Mouse (Mus musculus) limb, embryonic 14.5 days (tissue): ENCODE data around the gene Itpkb. TPM values are rescaled to one million over a fixed set of nuclear protein-coding genes. Genes with fewer than 3 reads are reported as not detected.

Source experiments
- ATAC-seq: fragments of 200-750 bp; cut with Nextera tagmentation; 2 replicates; pipeline ENCODE4 v1.8.0; 2017; ENCODE audit warnings: low read depth, moderate number of reproducible peaks, moderate TSS enrichment; ENCODE audit not compliant: low FRiP score
- DNase-seq: peaks from one replicate; pipeline ENCODE4 v3.0.0-alpha.2; 2015; ENCODE audit warnings: low spot score
- H3K27ac ChIP-seq: fragments of 300-500 bp; sonication (generic); replicated peaks from 2 replicates; pipeline ENCODE4 v1.5.1; 2014; ENCODE audit warnings: low read depth, mild to moderate bottlenecking, low read length, moderate library complexity, mixed read lengths
- H3K27me3 ChIP-seq: fragments of 300-500 bp; sonication (generic); 2 replicates; pipeline ENCODE4 v1.6.1; 2014; ENCODE audit warnings: low read length, mixed read lengths; ENCODE audit not compliant: control insufficient read depth, insufficient read depth
- H3K36me3 ChIP-seq: fragments of 300-500 bp; sonication (generic); 2 replicates; pipeline ENCODE4 v1.6.1; 2014; ENCODE audit warnings: mild to moderate bottlenecking, low read length, moderate library complexity, mixed read lengths; ENCODE audit not compliant: control insufficient read depth, insufficient read depth
- H3K4me1 ChIP-seq: fragments of 300-500 bp; sonication (generic); 2 replicates; pipeline ENCODE4 v1.6.1; 2014; ENCODE audit warnings: antibody characterized with exemption, low read length, mixed read lengths; ENCODE audit not compliant: control insufficient read depth, insufficient read depth
- H3K4me2 ChIP-seq: fragments of 300-500 bp; sonication (generic); replicated peaks from 2 replicates; pipeline ENCODE4 v1.6.1; 2014; ENCODE audit warnings: low read depth, mild to moderate bottlenecking, low read length, moderate library complexity; ENCODE audit not compliant: severe bottlenecking
- H3K4me3 ChIP-seq: fragments of 300-500 bp; sonication (generic); replicated peaks from 2 replicates; pipeline ENCODE4 v1.5.1; 2014; ENCODE audit warnings: low read length
- H3K9ac ChIP-seq: fragments of 300-500 bp; sonication (generic); 2 replicates; pipeline ENCODE4 v1.6.1; 2014; ENCODE audit warnings: mild to moderate bottlenecking, low read depth, low read length, moderate library complexity; ENCODE audit not compliant: severe bottlenecking
- H3K9me3 ChIP-seq: fragments of 300-500 bp; sonication (generic); 2 replicates; pipeline ENCODE4 v1.6.1; 2016; ENCODE audit warnings: low read length; ENCODE audit not compliant: control insufficient read depth
- POLR2A ChIP-seq: fragments of 200-500 bp; IDR thresholded peaks from 2 replicates; pipeline ENCODE4 v1.8.0; 2012; ENCODE audit warnings: inconsistent platforms, mild to moderate bottlenecking, moderate library complexity, borderline replicate concordance; ENCODE audit not compliant: insufficient read depth, insufficient read length; ENCODE audit errors: extremely low read depth
- WGBS: fragments of 180-500 bp; shearing (Covaris S2); extraction: QIAGEN DNeasy Blood & Tissue Kit; methylation state at CpG from one replicate; pipeline ENCODE4 v1.1.7; 2014; 5-methylcytosine and 5-hydroxymethylcytosine counted together
- polyA plus RNA-seq, 2 experiments: library from polyadenylated mRNA; depleted of rRNA in 1 of 2; stranded (reverse) in 1 of 2; unstranded in 1 of 2; fragments of >200 nt; fragmentation: Nextera tagmentation in 1 of 2; extraction: Ambion mirVana in 1 of 2; gene quantifications; 2 replicates each; pipeline versions ENCODE4 v1.2.1 to v1.2.3; 2012 to 2014

Itpkb gene
- polyA plus RNA-seq, 2 experiments: 8.4 to 16.2 TPM

- no peak overlapping the region for H3K4me3 ChIP-seq
- H3K4me2 ChIP-seq: peak overlapping the region; percentile 28; the same call in 1 of the 2 replicates
- peak overlapping the region; percentile 2; the same call in 1 of the 2 replicates for H3K9ac ChIP-seq
- H3K27ac ChIP-seq: peak overlapping the region; percentile 90
- no peak for TF ChIP-seq POLR2A
- ATAC-seq (peak; percentile 58), DNase-seq (peak; percentile 67)
- H3K27me3 ChIP-seq: no peaks in the 10 kb centered on the region
- WGBS: 49% methylated on average over 32 of the region's 32 CpGs
- no peaks in the 10 kb centered on the region for H3K9me3 ChIP-seq
- no peaks in the 10 kb centered on the region for H3K36me3 ChIP-seq
- H3K4me1 ChIP-seq: peaks cover 65% of the 10 kb centered on the region
Measured at GRCm38 (mm10) chr1:180403694-180404606, 73.7 kb downstream of the Itpkb start.

- no peak for DNase-seq
- Histone ChIP-seq H3K36me3 (no peaks in the 10 kb centered on the region), H3K9ac (peak overlapping the region; percentile 2; the same call in 1 of the 2 replicates), H3K4me3 (no peak overlapping the region), H3K27me3 (no peaks in the 10 kb centered on the region), H3K9me3 (no peaks in the 10 kb centered on the region), H3K4me2 (no peak overlapping the region), H3K4me1 (peaks cover 68% of the 10 kb centered on the region), H3K27ac (peak overlapping the region; percentile 90)
- TF ChIP-seq POLR2A: no peak
- WGBS: 93% methylated on average over 3 of the region's 3 CpGs
- no peak for ATAC-seq
Measured at GRCm38 (mm10) chr1:180404706-180405105, 74.4 kb downstream of the Itpkb start.

DNA sequence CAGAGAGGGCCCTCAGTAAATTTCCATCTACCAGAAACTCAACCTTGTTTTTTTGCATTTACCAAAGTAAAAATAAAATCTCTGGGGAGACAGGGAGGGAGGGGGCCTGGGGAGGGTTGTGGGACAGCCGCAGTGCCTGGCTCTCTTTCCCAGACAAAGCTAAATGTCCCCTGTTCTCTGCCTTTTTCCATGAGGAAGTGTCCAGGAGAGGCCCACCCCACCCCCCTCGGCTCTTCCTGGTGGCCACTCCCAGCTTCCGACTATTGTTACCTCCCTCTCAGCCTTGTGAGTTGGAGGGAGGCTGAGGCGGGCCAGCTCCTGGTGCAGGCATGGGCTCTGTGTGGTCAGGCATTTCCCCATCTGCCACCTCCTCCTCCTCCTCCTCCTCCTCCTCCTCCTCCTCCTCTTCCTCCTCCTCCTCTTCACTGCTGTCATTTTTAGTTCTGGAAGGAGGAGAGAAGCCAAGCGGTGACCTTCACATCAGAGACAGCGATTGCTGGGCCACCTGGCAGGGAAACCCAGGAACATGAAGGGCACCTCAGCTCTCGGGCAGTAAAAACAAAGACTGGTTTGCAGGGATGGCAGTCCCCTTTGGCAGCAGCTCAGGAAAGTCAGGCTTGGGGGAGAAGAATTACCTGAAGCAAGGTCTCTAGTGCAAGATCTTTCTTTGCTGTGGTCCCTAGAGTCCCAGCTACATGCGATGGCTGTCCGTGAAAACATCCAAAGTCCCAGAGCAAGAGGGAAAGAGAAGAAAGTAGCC lies 75.5 kb downstream of the Itpkb start:
- WGBS: 77% methylated on average over 9 of the region's 9 CpGs
- TF ChIP-seq POLR2A: no peak
- H3K27me3 ChIP-seq: no peaks in the 10 kb centered on the region
- DNase-seq (no peak), ATAC-seq (no peak)
- 0 out of 2 replicates have a peak overlapping the region, but pooled peaks have one; percentile 30 for H3K27ac ChIP-seq
- no peaks in the 10 kb centered on the region for H3K36me3 ChIP-seq
- H3K9me3 ChIP-seq: no peaks in the 10 kb centered on the region
- H3K4me1 ChIP-seq: peaks cover 68% of the 10 kb centered on the region
- H3K4me3 ChIP-seq: no peak overlapping the region
- no peak overlapping the region for H3K4me2 ChIP-seq
- H3K9ac ChIP-seq: no peak overlapping the region

DNA sequence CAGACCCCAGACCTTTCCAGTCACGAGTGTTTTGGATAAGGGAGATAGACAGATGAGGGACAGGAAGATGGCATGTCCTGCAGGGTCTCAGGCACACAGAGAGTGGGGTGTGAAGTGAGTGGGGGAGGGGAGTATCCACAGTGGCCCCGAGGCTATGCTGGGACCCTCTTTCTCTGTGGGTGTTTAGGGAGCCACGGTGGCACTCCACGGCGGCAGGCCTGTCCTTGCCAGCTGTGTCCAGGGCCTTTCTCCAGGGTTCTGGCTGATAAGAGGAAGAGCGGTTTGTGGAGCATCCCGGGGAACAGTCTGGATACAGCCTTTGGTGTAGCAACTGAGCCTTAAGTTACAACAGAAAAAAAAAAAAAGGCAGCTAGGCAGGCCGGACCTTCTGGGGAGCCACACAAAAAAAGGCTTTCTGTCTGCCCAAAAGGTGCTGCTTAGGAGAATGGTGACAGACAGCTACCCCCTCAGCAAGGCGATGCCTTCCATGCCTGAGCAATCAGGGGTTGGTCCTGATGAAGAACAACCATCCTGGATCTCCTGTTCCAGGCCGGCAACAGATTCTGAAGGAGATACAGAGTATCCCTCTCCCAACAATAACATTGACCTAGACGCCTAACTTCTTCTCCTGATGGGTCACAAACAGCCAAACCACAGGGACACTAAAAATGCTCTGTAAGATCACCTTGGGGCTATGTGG lies 76.2 kb downstream of the Itpkb start:
- Histone ChIP-seq H3K4me1 (peaks cover 61% of the 10 kb centered on the region), H3K36me3 (no peaks in the 10 kb centered on the region), H3K27me3 (no peaks in the 10 kb centered on the region), H3K4me2 (no peak overlapping the region; the same call in 1 of the 2 replicates), H3K4me3 (no peak overlapping the region), H3K27ac (no peak overlapping the region), H3K9me3 (no peaks in the 10 kb centered on the region), H3K9ac (no peak overlapping the region)
- no peak for ATAC-seq
- no peak for DNase-seq
- WGBS: 73% methylated on average over 11 of the region's 11 CpGs
- no peak for TF ChIP-seq POLR2A

DNA sequence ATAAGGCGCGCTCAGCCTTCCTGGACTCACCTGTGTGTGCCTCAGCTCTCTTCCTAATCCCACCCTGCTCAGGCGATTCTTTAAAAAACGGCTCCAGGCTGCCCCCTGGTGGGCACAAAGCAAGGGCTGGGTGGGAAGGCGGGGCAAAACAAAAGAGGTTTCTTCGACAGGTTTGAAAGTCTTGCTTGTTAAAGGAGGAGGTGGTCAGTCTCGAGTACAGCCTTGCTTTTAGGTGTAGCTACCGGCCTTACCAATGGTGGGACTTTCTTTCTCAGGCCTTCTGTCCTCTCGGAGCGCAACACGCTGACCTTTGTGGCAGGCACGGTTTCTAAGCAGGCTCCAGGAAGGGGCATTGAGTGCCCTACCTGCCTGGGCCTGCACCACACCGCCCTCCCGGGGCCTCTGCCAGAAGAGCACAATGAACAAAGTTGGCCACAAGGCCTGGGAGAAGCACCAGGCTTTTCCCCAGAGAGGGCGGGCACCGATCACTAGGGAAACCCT lies 76.9 kb downstream of the Itpkb start:
- H3K27me3 ChIP-seq: no peaks in the 10 kb centered on the region
- peak overlapping the region; percentile 27; the same call in 1 of the 2 replicates for H3K4me2 ChIP-seq
- no peaks in the 10 kb centered on the region for H3K9me3 ChIP-seq
- H3K4me3 ChIP-seq: peak overlapping the region; percentile 9; the same call in 1 of the 2 replicates
- ATAC-seq (peak; percentile 48; the same call in 1 of the 2 replicates), DNase-seq (peak; percentile 54)
- peaks cover 54% of the 10 kb centered on the region for H3K4me1 ChIP-seq
- H3K9ac ChIP-seq: no peak overlapping the region
- no peak for TF ChIP-seq POLR2A
- WGBS: 11% methylated on average over 16 of the region's 16 CpGs
- H3K36me3 ChIP-seq: no peaks in the 10 kb centered on the region
- peak overlapping the region; percentile 16; the same call in 1 of the 2 replicates for H3K27ac ChIP-seq
